In the genomic region with DNA sequence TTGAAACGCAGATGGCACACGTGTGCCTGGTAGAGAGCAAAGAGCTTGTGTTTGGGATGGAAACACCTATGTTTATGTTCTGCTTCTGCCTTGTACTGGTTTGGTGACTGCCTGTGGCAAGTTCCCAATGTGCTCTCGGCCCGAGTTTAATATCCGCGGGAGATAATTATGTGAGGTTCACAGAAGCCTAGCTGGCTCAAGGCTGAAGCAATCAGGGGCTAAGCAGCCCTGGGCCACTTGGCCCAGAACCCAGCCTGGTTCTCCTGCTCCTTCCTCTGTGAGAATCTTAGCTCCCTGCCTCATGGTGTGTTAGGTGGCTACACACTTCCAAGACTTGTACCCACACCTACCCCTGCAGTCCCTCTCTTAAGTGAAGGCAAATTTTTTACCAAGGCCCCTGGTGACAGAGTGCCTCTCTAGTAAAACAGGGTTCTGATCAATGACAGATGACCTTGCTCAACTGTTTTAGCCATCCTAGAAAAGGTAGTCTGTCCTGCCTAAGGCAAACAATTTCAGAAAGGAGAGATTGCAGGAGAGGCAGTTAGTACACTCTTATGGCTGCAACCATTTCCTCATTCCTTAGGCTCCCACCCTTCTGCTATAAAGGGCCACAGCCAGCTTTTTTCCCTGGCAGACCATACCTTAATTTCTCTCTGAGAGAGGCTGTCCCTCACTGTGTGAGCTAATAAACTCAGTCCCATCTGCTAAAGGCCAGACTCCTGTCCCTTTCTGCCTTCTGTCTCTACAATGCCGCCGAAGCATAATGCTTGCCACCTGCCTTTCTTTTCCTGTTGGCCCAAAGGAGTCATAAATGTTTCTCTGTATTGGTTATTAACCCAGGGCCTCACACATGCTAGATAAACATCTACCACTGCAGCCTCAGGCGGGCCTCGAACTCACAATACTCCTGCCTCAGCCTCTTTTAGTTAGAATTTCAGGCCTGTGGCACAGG, we compare ENCODE assay signal across 11 mouse cellular contexts.
DNase-seq lines count a peak whose midpoint lies in the region; ATAC-seq and TF ChIP-seq lines count a peak whose summit lies in the region.
"Had no signal": no experiment of that assay in that cellular context is flagged by ENCODE, and none has a peak within 500 bp of the region (broad histone marks: within the 10 kb centered on the region; RNA-seq: fewer than 3 reads in every experiment).

No protein-coding gene starts in this region.

- no peaks in the 10 kb centered on the region for H3K9me3 ChIP-seq in lung, embryonic 14.5 days (ENCODE audit: low read depth, low read length)
- H3K9me3 ChIP-seq in stomach, embryonic 14.5 days (ENCODE audit: control insufficient read depth, low read depth, low read length): no peaks in the 10 kb centered on the region
- H3K9me3 ChIP-seq: forebrain, embryonic 15.5 days had no signal

- no peak for TF ChIP-seq CTCF in lung, embryonic 14.5 days (IDR thresholded peaks at IDR 0.05; ENCODE audit: low read depth)
- TF ChIP-seq CTCF in cerebellum, adult 2 months (IDR thresholded peaks at IDR 0.05; ENCODE audit: borderline replicate concordance, insufficient read depth, low read depth, low read length): no peak

- no peaks in the 10 kb centered on the region for H3K27me3 ChIP-seq in lung, embryonic 14.5 days (ENCODE audit: insufficient read depth, low read length)
- H3K27me3 ChIP-seq in cerebellum, adult 2 months (ENCODE audit: control insufficient read depth, insufficient read depth, low read length): no peaks in the 10 kb centered on the region
- H3K27me3 ChIP-seq in stomach, embryonic 14.5 days (ENCODE audit: control insufficient read depth, insufficient read depth, low read length): no peaks in the 10 kb centered on the region
- H3K27me3 ChIP-seq: forebrain, embryonic 15.5 days had no signal

- ATAC-seq in lung, embryonic 14.5 days (ENCODE audit: insufficient read depth): no peak
- ATAC-seq in stomach, embryonic 14.5 days (ENCODE audit: insufficient number of reproducible peaks, insufficient read depth, low FRiP score, low read depth): 0 out of 2 replicates have a peak, but pooled peaks have one; percentile 25
- ATAC-seq in inflammation-experienced regulatory T-cells, adult 6 months: no peak
- ATAC-seq: forebrain, embryonic 15.5 days had no signal

- H3K4me1 ChIP-seq in lung, embryonic 14.5 days (ENCODE audit: insufficient read depth): no peaks in the 10 kb centered on the region
- H3K4me1 ChIP-seq in cerebellum, adult 2 months (ENCODE audit: control insufficient read depth, insufficient read depth, low read length): peaks cover 24% of the 10 kb centered on the region
- peaks cover 5% of the 10 kb centered on the region for H3K4me1 ChIP-seq in stomach, embryonic 14.5 days (ENCODE audit: control insufficient read depth, insufficient read depth, low read length)
- H3K4me1 ChIP-seq: forebrain, embryonic 15.5 days had no signal

- H3K27ac ChIP-seq in lung, embryonic 14.5 days (ENCODE audit: low read depth): peak overlapping the region; percentile 56; the same call in 1 of the 2 replicates
- peak overlapping the region; percentile 70 for H3K27ac ChIP-seq in cerebellum, adult 2 months (ENCODE audit: insufficient read depth, low read length)
- H3K27ac ChIP-seq in stomach, embryonic 14.5 days (ENCODE audit: low read length): peak overlapping the region; percentile 71; the same call in 1 of the 2 replicates
- H3K27ac ChIP-seq: forebrain, embryonic 15.5 days had no signal

- TF ChIP-seq POLR2A in cerebellum, adult 2 months (IDR thresholded peaks at IDR 0.05; ENCODE audit: borderline replicate concordance, insufficient read depth, low read length): no peak

- H3K36me3 ChIP-seq in lung, embryonic 14.5 days (ENCODE audit: insufficient read depth): no peaks in the 10 kb centered on the region
- H3K36me3 ChIP-seq in stomach, embryonic 14.5 days (ENCODE audit: control insufficient read depth, insufficient read depth, low read length): no peaks in the 10 kb centered on the region
- H3K36me3 ChIP-seq: forebrain, embryonic 15.5 days had no signal

- H3K4me3 ChIP-seq in lung, embryonic 14.5 days (ENCODE audit: low read depth, low read length): no peak overlapping the region
- H3K4me3 ChIP-seq in cerebellum, adult 2 months (replicated peaks; ENCODE audit: insufficient read depth, low read depth, low read length): no peak overlapping the region
- no peak overlapping the region for H3K4me3 ChIP-seq in stomach, embryonic 14.5 days (ENCODE audit: low read depth, low read length)
- H3K4me3 ChIP-seq: forebrain, embryonic 15.5 days had no signal

- no peak for DNase-seq in lung, embryonic 14.5 days
- DNase-seq in lung, postnatal 14 days: no peak
- DNase-seq in cerebellum, adult 2 months: peak; percentile 54 to 80
- DNase-seq in cerebellum, postnatal 36 days: peak; percentile 50 to 53
- DNase-seq in thymus, postnatal 4 days: no peak
- DNase-seq: heart, postnatal 4 days; layer of hippocampus, adult 9-11 months; thymus, postnatal 25 days had no signal

- no peak overlapping the region for H3K4me2 ChIP-seq in lung, embryonic 14.5 days
- H3K4me2 ChIP-seq in stomach, embryonic 14.5 days (replicated peaks; ENCODE audit: low read depth, low read length): no peak overlapping the region
- H3K4me2 ChIP-seq: forebrain, embryonic 15.5 days had no signal

- no peak overlapping the region for H3K9ac ChIP-seq in lung, embryonic 14.5 days
- H3K9ac ChIP-seq in stomach, embryonic 14.5 days (replicated peaks; ENCODE audit: low read depth, low read length): no peak overlapping the region
- H3K9ac ChIP-seq: forebrain, embryonic 15.5 days had no signal

- 70% methylated on average over 10 of the region's 10 CpGs for WGBS in lung, embryonic 14.5 days
- WGBS in cerebellum, adult 2 months: 19% methylated on average over 10 of the region's 10 CpGs
- 75% methylated on average over 10 of the region's 10 CpGs for WGBS in stomach, embryonic 14.5 days

Comparison
In these comparisons a context has a peak if more than half of its experiments do, and no peak if none do; other contexts are left out.
1. DNase-seq: peak in cerebellum, adult 2 months (2 of 2) and cerebellum, postnatal 36 days (2 of 2); none in lung, embryonic 14.5 days (single experiment), lung, postnatal 14 days (single experiment) and thymus, postnatal 4 days (single experiment).
2. Peak in every context shown above with its lines, with median percentiles within 50 percentile points of each other: H3K27ac ChIP-seq.